Mouse (Mus musculus) stomach, embryonic 15.5 days (tissue): ENCODE measurements around the gene Tbca. TPM values are rescaled to one million over a fixed set of nuclear protein-coding genes. Genes with fewer than 3 reads are reported as not detected.

Experiments
- ATAC-seq: fragments of 200-750 bp; cut with Nextera tagmentation; 2 replicates; pipeline ENCODE4 v1.8.0; 2017; ENCODE audit warnings: low read depth, moderate number of reproducible peaks, moderate TSS enrichment; ENCODE audit not compliant: insufficient read depth, low FRiP score
- H3K27ac ChIP-seq: fragments of 300-500 bp; sonication (generic); 2 replicates; pipeline ENCODE4 v1.5.1; 2015; ENCODE audit warnings: mild to moderate bottlenecking, inconsistent platforms
- H3K27me3 ChIP-seq: fragments of 300-500 bp; sonication (generic); replicated peaks from 2 replicates; pipeline ENCODE4 v1.6.1; 2015; ENCODE audit warnings: inconsistent platforms
- H3K36me3 ChIP-seq: fragments of 300-500 bp; sonication (generic); 2 replicates; pipeline ENCODE4 v1.6.1; 2015; ENCODE audit warnings: inconsistent platforms
- H3K4me1 ChIP-seq: fragments of 300-500 bp; sonication (generic); 2 replicates; pipeline ENCODE4 v1.6.1; 2015; ENCODE audit warnings: inconsistent platforms
- H3K4me2 ChIP-seq: fragments of 300-500 bp; sonication (generic); 2 replicates; pipeline ENCODE4 v1.6.1; 2015; ENCODE audit warnings: mild to moderate bottlenecking, inconsistent platforms
- H3K4me3 ChIP-seq: fragments of 300-500 bp; sonication (generic); replicated peaks from 2 replicates; pipeline ENCODE4 v1.5.1; 2015; ENCODE audit warnings: inconsistent platforms
- H3K9ac ChIP-seq: fragments of 300-500 bp; sonication (generic); 2 replicates; pipeline ENCODE4 v1.6.1; 2015; ENCODE audit warnings: inconsistent platforms
- H3K9me3 ChIP-seq: fragments of 300-500 bp; sonication (generic); 2 replicates; pipeline ENCODE4 v1.6.1; 2016; ENCODE audit warnings: inconsistent platforms
- WGBS: fragments of 180-500 bp; shearing (Covaris S2); methylation state at CpG from one replicate; pipeline ENCODE4 v1.1.7; 2015; 5-methylcytosine and 5-hydroxymethylcytosine counted together
- polyA plus RNA-seq: library from polyadenylated mRNA; unstranded; fragments of >200 nt; fragmentation: Nextera tagmentation; extraction: Ambion mirVana; gene quantifications from 2 replicates; pipeline ENCODE4 v1.2.1, GENCODE M21; 2015

Tbca gene
- polyA plus RNA-seq = 242 and 245 TPM in 2 replicates

GRCm38 (mm10) chr13:94788771-94789649 is at the start of gene Tbca:
TSS of gene Tbca (plus strand) at chr13:94788910.
- under 1% methylated on average over 66 of the region's 81 CpGs for WGBS
- Histone ChIP-seq H3K9me3 (no peaks in the 10 kb centered on the region), H3K4me1 (peaks cover 8% of the 10 kb centered on the region; the same call in 1 of the 2 replicates), H3K4me2 (peak within 1 kb of the TSS; percentile 78), H3K36me3 (no peaks in the 10 kb centered on the region), H3K9ac (peak within 1 kb of the TSS; percentile 93), H3K27ac (peak within 1 kb of the TSS; percentile 92), H3K4me3 (peak within 1 kb of the TSS; percentile 98), H3K27me3 (0 out of 2 replicates have a peak, but pooled peaks cover 3% of the 10 kb centered on the region)
- ATAC-seq = peak; percentile 96

- 70% methylated on average over 1 of the region's 1 CpGs for WGBS
- no peaks in the 10 kb centered on the region for H3K36me3 ChIP-seq
- no peak overlapping the region for H3K9ac ChIP-seq
- H3K4me2 ChIP-seq = no peak overlapping the region
- no peaks in the 10 kb centered on the region for H3K9me3 ChIP-seq
- H3K27ac ChIP-seq = no peak overlapping the region
- H3K27me3 ChIP-seq = no peaks in the 10 kb centered on the region
- ATAC-seq = no peak
- no peaks in the 10 kb centered on the region for H3K4me1 ChIP-seq
- H3K4me3 ChIP-seq = no peak overlapping the region
These were observed 43.5 kb upstream of the Tbca start for GRCm38 (mm10) chr13:94745176-94745575.

- Histone ChIP-seq H3K27ac (no peak overlapping the region), H3K9ac (no peak overlapping the region), H3K27me3 (no peaks in the 10 kb centered on the region), H3K4me2 (no peak overlapping the region), H3K9me3 (no peaks in the 10 kb centered on the region), H3K4me1 (0 out of 2 replicates have a peak, but pooled peaks cover 3% of the 10 kb centered on the region), H3K4me3 (no peak overlapping the region), H3K36me3 (no peaks in the 10 kb centered on the region)
- ATAC-seq = no peak
- WGBS = 84% methylated on average over 12 of the region's 12 CpGs
These were observed 22.9 kb upstream of the Tbca start for GRCm38 (mm10) chr13:94765852-94766251.

- WGBS = 60% methylated on average over 3 of the region's 3 CpGs
- Histone ChIP-seq H3K4me3 (no peak overlapping the region), H3K4me1 (0 out of 2 replicates have a peak, but pooled peaks cover 3% of the 10 kb centered on the region), H3K4me2 (no peak overlapping the region), H3K27me3 (no peaks in the 10 kb centered on the region), H3K27ac (no peak overlapping the region), H3K36me3 (no peaks in the 10 kb centered on the region), H3K9ac (no peak overlapping the region), H3K9me3 (no peaks in the 10 kb centered on the region)
- peak; percentile 47; the same call in 1 of the 2 replicates for ATAC-seq
These were observed 20.1 kb upstream of the Tbca start for GRCm38 (mm10) chr13:94768460-94769154.

- Histone ChIP-seq H3K27ac (no peak overlapping the region), H3K9me3 (no peaks in the 10 kb centered on the region), H3K36me3 (no peaks in the 10 kb centered on the region), H3K9ac (no peak overlapping the region), H3K4me1 (0 out of 2 replicates have a peak, but pooled peaks cover 3% of the 10 kb centered on the region), H3K27me3 (no peaks in the 10 kb centered on the region), H3K4me3 (no peak overlapping the region), H3K4me2 (no peak overlapping the region)
- WGBS = 46% methylated on average over 6 of the region's 6 CpGs
- peak; percentile 14; the same call in 1 of the 2 replicates for ATAC-seq
These were observed 19.6 kb upstream of the Tbca start for GRCm38 (mm10) chr13:94769155-94769470.

- WGBS = 77% methylated on average over 2 of the region's 2 CpGs
- no peak overlapping the region for H3K4me3 ChIP-seq
- ATAC-seq = no peak
These were observed 1.8 kb upstream of the Tbca start for GRCm38 (mm10) chr13:94786866-94787265.

GRCm38 (mm10) chr13:94794689-94795088 is 6.0 kb downstream of the Tbca start:
- peaks cover 8% of the 10 kb centered on the region; the same call in 1 of the 2 replicates for H3K4me1 ChIP-seq

More at GRCm38 (mm10) chr13:94786866-94787265, 1.8 kb upstream of the Tbca start:
- Histone ChIP-seq H3K27ac (no peak overlapping the region), H3K4me2 (no peak overlapping the region), H3K4me1 (peaks cover 7% of the 10 kb centered on the region; the same call in 1 of the 2 replicates), H3K9ac (no peak overlapping the region), H3K36me3 (no peaks in the 10 kb centered on the region), H3K9me3 (no peaks in the 10 kb centered on the region), H3K27me3 (0 out of 2 replicates have a peak, but pooled peaks cover 3% of the 10 kb centered on the region)

GRCm38 (mm10) chr13:94803480-94804057 is 14.9 kb downstream of the Tbca start:
- Histone ChIP-seq H3K4me2 (no peak overlapping the region), H3K9me3 (no peaks in the 10 kb centered on the region), H3K4me3 (no peak overlapping the region), H3K9ac (no peak overlapping the region), H3K27me3 (no peaks in the 10 kb centered on the region), H3K4me1 (0 out of 2 replicates have a peak, but pooled peaks cover 7% of the 10 kb centered on the region), H3K36me3 (no peaks in the 10 kb centered on the region), H3K27ac (no peak overlapping the region)
- ATAC-seq = no peak
- 81% methylated on average over 5 of the region's 5 CpGs for WGBS

More at GRCm38 (mm10) chr13:94794689-94795088, 6.0 kb downstream of the Tbca start:
- 45% methylated on average over 1 of the region's 1 CpGs for WGBS
- H3K9me3 ChIP-seq = no peaks in the 10 kb centered on the region
- H3K27me3 ChIP-seq = no peaks in the 10 kb centered on the region
- H3K9ac ChIP-seq = no peak overlapping the region
- no peak for ATAC-seq
- H3K4me3 ChIP-seq = no peak overlapping the region
- H3K27ac ChIP-seq = no peak overlapping the region
- no peaks in the 10 kb centered on the region for H3K36me3 ChIP-seq
- H3K4me2 ChIP-seq = no peak overlapping the region

- WGBS = 26% methylated on average over 9 of the region's 9 CpGs
- H3K4me2 ChIP-seq = no peak overlapping the region
These were observed 17.8 kb downstream of the Tbca start for GRCm38 (mm10) chr13:94806315-94807179.

GRCm38 (mm10) chr13:94808596-94808995 is 19.9 kb downstream of the Tbca start:
- H3K4me1 ChIP-seq = 0 out of 2 replicates have a peak, but pooled peaks cover 7% of the 10 kb centered on the region
- no peak overlapping the region for H3K9ac ChIP-seq
- no peak overlapping the region for H3K4me3 ChIP-seq
- H3K36me3 ChIP-seq = no peaks in the 10 kb centered on the region
- H3K4me2 ChIP-seq = no peak overlapping the region
- H3K27ac ChIP-seq = no peak overlapping the region
- no peak for ATAC-seq
- H3K27me3 ChIP-seq = no peaks in the 10 kb centered on the region
- H3K9me3 ChIP-seq = no peaks in the 10 kb centered on the region

More at GRCm38 (mm10) chr13:94806315-94807179, 17.8 kb downstream of the Tbca start:
- Histone ChIP-seq H3K4me1 (0 out of 2 replicates have a peak, but pooled peaks cover 7% of the 10 kb centered on the region), H3K9me3 (no peaks in the 10 kb centered on the region), H3K36me3 (no peaks in the 10 kb centered on the region), H3K27ac (no peak overlapping the region), H3K4me3 (no peak overlapping the region), H3K9ac (no peak overlapping the region), H3K27me3 (no peaks in the 10 kb centered on the region)
- ATAC-seq = peak; percentile 39; the same call in 1 of the 2 replicates

GRCm38 (mm10) chr13:94809724-94810123 is 21.0 kb downstream of the Tbca start:
- Histone ChIP-seq H3K4me3 (no peak overlapping the region), H3K27me3 (no peaks in the 10 kb centered on the region), H3K4me2 (no peak overlapping the region), H3K36me3 (no peaks in the 10 kb centered on the region), H3K9ac (no peak overlapping the region), H3K9me3 (no peaks in the 10 kb centered on the region), H3K27ac (no peak overlapping the region), H3K4me1 (0 out of 2 replicates have a peak, but pooled peaks cover 7% of the 10 kb centered on the region)
- 66% methylated on average over 1 of the region's 1 CpGs for WGBS
- ATAC-seq = no peak
